Mouse (Mus musculus) cerebellum, adult 2 months (tissue): ENCODE data around the gene Vps37c. TPM values are rescaled to one million over a fixed set of nuclear protein-coding genes. Genes with fewer than 3 reads are reported as not detected.
A peak's percentile ranks its signal among the peaks of the same experiment; 100 is the strongest.

Experiments used
- DNase-seq, 2 experiments: peaks; one replicate each; pipeline ENCODE4 v3.0.0; 2021
- H3K27ac ChIP-seq: fragments of 200-500 bp; 2 replicates; pipeline ENCODE4 v1.5.1; 2012; ENCODE audit warnings: low read length, control low read depth, inconsistent platforms; ENCODE audit not compliant: insufficient read depth
- H3K27me3 ChIP-seq: fragments of 200-500 bp; 2 replicates; pipeline ENCODE4 v1.6.1; 2012; ENCODE audit warnings: inconsistent platforms, mild to moderate bottlenecking, low read length, moderate library complexity; ENCODE audit not compliant: control insufficient read depth, insufficient read depth
- H3K4me1 ChIP-seq: fragments of 200-500 bp; 2 replicates; pipeline ENCODE4 v1.6.1; 2011; ENCODE audit warnings: low read length; ENCODE audit not compliant: control insufficient read depth, insufficient read depth
- H3K4me3 ChIP-seq: fragments of 200-500 bp; replicated peaks from 2 replicates; pipeline ENCODE3; 2011; ENCODE audit warnings: mild to moderate bottlenecking, low read depth, low read length, control low read depth; ENCODE audit not compliant: insufficient read depth
- CTCF ChIP-seq: fragments of 200-500 bp; IDR thresholded peaks from 2 replicates; pipeline ENCODE4 v1.5.1; 2011; ENCODE audit warnings: low read depth, mild to moderate bottlenecking, control low read depth, low read length, moderate library complexity, borderline replicate concordance; ENCODE audit not compliant: insufficient read depth
- POLR2A ChIP-seq: fragments of 200-500 bp; IDR thresholded peaks from 2 replicates; pipeline ENCODE4 v1.6.1; 2011; ENCODE audit warnings: low read length, control low read depth, borderline replicate concordance; ENCODE audit not compliant: insufficient read depth
- WGBS: fragments of 180-500 bp; shearing (Covaris S2); methylation state at CpG from one replicate; pipeline ENCODE4 v1.1.7; 2018; 5-methylcytosine and 5-hydroxymethylcytosine counted together
- polyA plus RNA-seq: library from polyadenylated mRNA; depleted of rRNA; stranded (reverse); fragments of >200 nt; gene quantifications from 2 replicates; pipeline ENCODE4 v1.2.3, GENCODE M21; 2012

The Vps37c gene
- polyA plus RNA-seq, 1 experiment = 31.4 TPM

DNA sequence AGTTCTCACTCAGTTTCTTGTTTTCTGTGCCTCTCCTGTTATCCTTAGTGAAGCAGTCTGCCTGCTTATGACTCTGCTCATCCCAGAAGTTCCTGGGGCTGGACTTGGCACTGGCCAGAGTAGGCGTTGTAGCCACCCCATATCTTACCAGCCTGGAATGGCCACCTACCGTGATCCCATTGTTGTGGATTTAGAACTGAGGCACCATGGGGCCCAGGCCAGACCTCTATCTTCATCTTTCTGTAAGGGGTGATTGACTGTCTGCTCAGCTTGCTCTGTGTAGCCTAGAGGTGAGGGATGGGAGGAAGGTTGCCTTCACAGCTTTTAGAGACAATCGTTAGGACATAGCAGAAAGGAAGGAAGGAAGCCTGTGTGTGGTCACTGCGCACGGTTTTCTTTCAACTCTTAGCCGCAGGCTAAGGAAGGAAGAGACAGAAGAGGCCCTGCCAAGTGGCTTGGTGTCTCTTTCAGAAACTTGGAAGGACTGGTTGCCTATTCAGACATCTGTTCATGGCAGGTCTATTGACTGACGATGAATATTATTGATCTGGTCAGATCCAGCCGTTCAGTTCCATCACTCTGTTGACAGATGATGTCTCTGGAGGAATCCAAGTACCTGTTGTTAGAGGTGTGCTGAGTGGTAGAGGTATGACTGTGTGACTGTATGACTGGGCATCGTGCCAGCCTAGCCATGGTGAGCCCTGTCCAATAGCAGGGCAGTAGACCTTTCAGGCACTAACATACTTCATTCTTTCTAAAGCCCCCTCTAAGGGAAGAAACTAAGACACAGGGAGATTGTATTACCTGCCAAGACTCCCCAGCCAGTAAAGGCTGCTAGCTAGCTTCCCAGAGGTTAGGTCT, 9.8 kb downstream of the Vps37c start:
- 31% methylated on average over 9 of the region's 9 CpGs for WGBS
- H3K27me3 ChIP-seq = no peaks in the 10 kb centered on the region
- peaks cover 47% of the 10 kb centered on the region for H3K4me1 ChIP-seq

DNA sequence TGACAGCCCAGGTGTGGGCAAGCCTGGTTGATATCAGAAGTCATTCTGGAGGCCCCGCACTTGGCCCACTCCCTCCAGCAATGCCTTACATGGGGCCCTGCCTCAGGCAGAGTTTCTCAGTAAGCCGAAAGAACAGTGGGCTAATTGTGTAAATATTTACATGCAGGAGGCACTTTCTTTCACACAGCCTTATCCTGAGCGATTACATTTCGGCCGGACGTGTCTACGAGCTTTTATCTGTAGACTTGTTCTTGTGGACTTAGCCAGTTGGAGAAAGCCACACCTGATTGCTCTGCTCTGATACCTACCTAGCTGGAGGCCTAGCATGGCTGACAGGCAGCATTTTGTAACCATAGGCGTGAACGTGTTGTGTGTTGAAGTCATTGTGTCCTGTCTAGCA, 11.3 kb downstream of the Vps37c start:
- TF ChIP-seq CTCF (no peak), POLR2A (no peak)
- 85% methylated on average over 9 of the region's 9 CpGs for WGBS
- Histone ChIP-seq H3K27me3 (no peaks in the 10 kb centered on the region), H3K4me1 (peaks cover 53% of the 10 kb centered on the region), H3K4me3 (no peak overlapping the region), H3K27ac (no peak overlapping the region; the same call in 1 of the 2 replicates)
- DNase-seq = no peak

More for the DNA sequence above, 9.8 kb downstream of the Vps37c start:
- Histone ChIP-seq H3K27ac (peak overlapping the region; percentile 46), H3K4me3 (no peak overlapping the region)
- peak; percentile 19 to 28 for DNase-seq
- no peak for TF ChIP-seq POLR2A
- no peak for TF ChIP-seq CTCF

- H3K4me3 ChIP-seq = no peak overlapping the region
- H3K4me1 ChIP-seq = peaks cover 57% of the 10 kb centered on the region
- no peaks in the 10 kb centered on the region for H3K27me3 ChIP-seq
- peak overlapping the region; percentile 84 for H3K27ac ChIP-seq
- TF ChIP-seq CTCF (no peak), POLR2A (no peak)
- 12% methylated on average over 6 of the region's 6 CpGs for WGBS
- peak; percentile 67 to 77 for DNase-seq
Observed at GRCm38 (mm10) chr19:10701013-10701726, 12.6 kb downstream of the Vps37c start.

DNA sequence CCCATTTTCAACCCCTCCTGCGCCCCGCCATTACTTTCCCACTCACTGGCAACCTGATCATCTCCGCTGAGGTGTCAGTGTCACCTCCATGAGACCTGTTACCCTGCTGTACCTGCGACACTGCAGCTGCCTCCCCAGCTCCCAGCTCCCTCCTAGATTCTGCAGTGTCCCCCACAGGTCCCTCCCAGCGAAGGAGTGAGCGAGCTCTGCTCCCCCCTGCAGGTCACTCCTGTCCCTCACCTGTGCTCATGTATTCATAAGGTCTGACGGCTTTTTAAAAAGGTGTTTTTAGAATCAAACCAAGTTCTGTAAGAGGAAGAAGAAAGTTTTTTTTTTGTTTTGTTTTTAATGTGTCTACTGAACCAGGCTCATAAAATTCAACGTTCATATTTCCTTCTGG, 13.6 kb downstream of the Vps37c start:
- Histone ChIP-seq H3K4me1 (peaks cover 62% of the 10 kb centered on the region), H3K4me3 (no peak overlapping the region), H3K27me3 (no peaks in the 10 kb centered on the region), H3K27ac (peak overlapping the region; percentile 84; the same call in 1 of the 2 replicates)
- no peak for DNase-seq
- WGBS = 78% methylated on average over 8 of the region's 8 CpGs
- TF ChIP-seq CTCF (no peak), POLR2A (no peak)

GRCm38 (mm10) chr19:10703470-10703869, 14.9 kb downstream of the Vps37c start:
- 8% methylated on average over 8 of the region's 8 CpGs for WGBS
- peak overlapping the region; percentile 21 for H3K27ac ChIP-seq

GRCm38 (mm10) chr19:10707087-10707875, 18.7 kb downstream of the Vps37c start:
- WGBS = 32% methylated on average over 13 of the region's 13 CpGs
- Histone ChIP-seq H3K4me1 (peaks cover 64% of the 10 kb centered on the region), H3K4me3 (no peak overlapping the region), H3K27me3 (no peaks in the 10 kb centered on the region), H3K27ac (peak overlapping the region; percentile 69)
- TF ChIP-seq CTCF = no peak
- TF ChIP-seq POLR2A = no peak
- DNase-seq = peak; percentile 70 to 85

More at GRCm38 (mm10) chr19:10703470-10703869, 14.9 kb downstream of the Vps37c start:
- no peaks in the 10 kb centered on the region for H3K27me3 ChIP-seq
- H3K4me3 ChIP-seq = no peak overlapping the region
- peak; percentile 59 to 69 for DNase-seq
- H3K4me1 ChIP-seq = peaks cover 66% of the 10 kb centered on the region
- TF ChIP-seq POLR2A = no peak
- no peak for TF ChIP-seq CTCF

GRCm38 (mm10) chr19:10707881-10708280, 19.3 kb downstream of the Vps37c start:
- TF ChIP-seq POLR2A (no peak), CTCF (no peak)
- Histone ChIP-seq H3K4me1 (peaks cover 60% of the 10 kb centered on the region), H3K27me3 (no peaks in the 10 kb centered on the region), H3K4me3 (no peak overlapping the region), H3K27ac (peak overlapping the region; percentile 80)
- DNase-seq = no peak
- 65% methylated on average over 1 of the region's 1 CpGs for WGBS
